Mouse (Mus musculus) midbrain, embryonic 15.5 days (tissue): ENCODE results near the gene Rnf166. TPM values are rescaled to one million over a fixed set of nuclear protein-coding genes. Genes with fewer than 3 reads are reported as not detected.

Source experiments
- microRNA-seq: library from miRNA; unstranded; fragments of <30 nt; microRNA quantifications from one replicate; pipeline ENCODE4, GENCODE M21; 2016
- polyA plus RNA-seq: library from polyadenylated mRNA; unstranded; fragments of >200 nt; fragmentation: Nextera tagmentation; extraction: Ambion mirVana; gene quantifications from 2 replicates; pipeline ENCODE4 v1.2.1, GENCODE M21; 2015

The Rnf166 gene
- polyA plus RNA-seq, 1 experiment from 2014 or later = 34.3 TPM

Small RNA genes lying within 50 kb of the gene (microRNA-seq; reads per million reads assigned to microRNA genes)
- gene Gm24366 = not detected

Other genes starting within 250 kb of the Rnf166 start
- gene Zfpm1, start 193.9 kb downstream of the Rnf166 start, polyA plus RNA-seq = 1.5 and 1.8 TPM in 2 replicates
- gene Trhr2, start 115.3 kb downstream of the Rnf166 start, polyA plus RNA-seq = not detected in 2 replicates
- 38.9 and 41.3 TPM in 2 replicates for gene Zc3h18, start 99.5 kb downstream of the Rnf166 start, polyA plus RNA-seq
- gene Il17c, start 54.0 kb downstream of the Rnf166 start, polyA plus RNA-seq = 0.26 TPM in 1 of 2 replicates, not detected in the other
- 33.6 and 35.1 TPM in 2 replicates for gene Cyba, start 43.1 kb downstream of the Rnf166 start, polyA plus RNA-seq
- gene Mvd, start 32.6 kb downstream of the Rnf166 start, polyA plus RNA-seq = 62.3 and 68.3 TPM in 2 replicates
- not detected in 2 replicates for gene Snai3, start 15.3 kb downstream of the Rnf166 start, polyA plus RNA-seq
- 80.0 and 80.4 TPM in 2 replicates for gene Ctu2, start 79 bp upstream of the Rnf166 start, polyA plus RNA-seq
- gene Piezo1, start 75.3 kb upstream of the Rnf166 start, polyA plus RNA-seq = 2.7 and 3.3 TPM in 2 replicates
- 7.0 and 8.2 TPM in 2 replicates for gene Cdt1, start 92.0 kb upstream of the Rnf166 start, polyA plus RNA-seq
- gene Aprt, start 100.8 kb upstream of the Rnf166 start, polyA plus RNA-seq = 166 and 173 TPM in 2 replicates
- gene Galns, start 135.4 kb upstream of the Rnf166 start, polyA plus RNA-seq = 7.2 and 9.0 TPM in 2 replicates
- 120 and 126 TPM in 2 replicates for gene Trappc2l, start 135.6 kb upstream of the Rnf166 start, polyA plus RNA-seq
- not detected in 2 replicates for gene Pabpn1l, start 146.7 kb upstream of the Rnf166 start, polyA plus RNA-seq
- gene Cbfa2t3, start 223.0 kb upstream of the Rnf166 start, polyA plus RNA-seq = 20.2 and 21.4 TPM in 2 replicates